Mouse (Mus musculus): Measurements from ENCODE around the gene Olfr1180.
"Not testable (repeated sequence)": the region's sequence is repeated elsewhere in the genome, so short reads cannot be mapped to it uniquely, and the experiment has no call there.

The Olfr1180 gene

GRCm38 (mm10) chr2:88419051-88419450 lies at the start of gene Olfr1180:
TSS of gene Olfr1180 (minus strand) at chr2:88419151.
- DNase-seq: no peak

GRCm38 (mm10) chr2:88454567-88454966 lies 35.6 kb upstream of the Olfr1180 start, which contains the start of gene Olfr1183:
TSS of gene Olfr1183 (plus strand) at chr2:88454867.
- DNase-seq: not testable (repeated sequence)

- no peak for DNase-seq
Measured at GRCm38 (mm10) chr2:88449031-88449430, 30.1 kb upstream of the Olfr1180 start, which contains the start of gene Gm13757. TSS of gene Gm13757 (minus strand) at chr2:88449131.

- no peak for DNase-seq
Measured at GRCm38 (mm10) chr2:88426071-88426470, 7.1 kb upstream of the Olfr1180 start, which contains the start of gene Olfr1181. TSS of gene Olfr1181 (minus strand) at chr2:88426171.

GRCm38 (mm10) chr2:88406353-88406752 lies 12.6 kb downstream of the Olfr1180 start, which contains the start of gene Olfr1179:
TSS of gene Olfr1179 (minus strand) at chr2:88406453.
- DNase-seq: no peak

GRCm38 (mm10) chr2:88386762-88387161 lies 32.2 kb downstream of the Olfr1180 start, which contains the start of gene Olfr1178:
TSS of gene Olfr1178 (plus strand) at chr2:88387062.
- DNase-seq: no peak
